Mouse (Mus musculus) cerebellum, adult 2 months (tissue): ENCODE measurements around the gene Styk1.

Experiments
- CTCF ChIP-seq: fragments of 200-500 bp; IDR thresholded peaks from 2 replicates; pipeline ENCODE4 v1.5.1; 2011; ENCODE audit warnings: low read depth, mild to moderate bottlenecking, control low read depth, low read length, moderate library complexity, borderline replicate concordance; ENCODE audit not compliant: insufficient read depth
- POLR2A ChIP-seq: fragments of 200-500 bp; IDR thresholded peaks from 2 replicates; pipeline ENCODE4 v1.6.1; 2011; ENCODE audit warnings: low read length, control low read depth, borderline replicate concordance; ENCODE audit not compliant: insufficient read depth

DNA sequence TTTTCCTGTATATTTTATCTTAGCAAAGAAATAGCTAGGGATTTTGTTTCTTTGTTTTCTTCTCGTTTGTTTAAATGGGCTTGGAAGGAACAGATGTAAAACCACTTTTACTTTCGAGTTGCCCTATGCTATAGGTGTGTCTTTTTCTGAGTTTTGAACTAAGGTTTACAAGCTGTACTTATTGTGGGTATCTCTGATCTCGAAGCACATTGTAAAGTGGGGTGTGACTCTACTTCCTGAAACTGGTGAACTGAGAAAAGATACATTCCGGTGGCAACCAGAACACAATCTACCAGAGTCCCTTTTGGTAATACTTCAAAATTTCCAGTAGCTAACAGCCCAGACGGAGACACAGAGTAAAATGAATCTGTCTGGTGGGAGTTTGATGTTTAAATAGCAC, 59.5 kb downstream of the Styk1 start:
- TF ChIP-seq CTCF = no peak
- no peak for TF ChIP-seq POLR2A
